Mouse (Mus musculus) CH12.LX (cell line): Measurements from ENCODE around the gene Tkfc. TPM values are rescaled to one million over a fixed set of nuclear protein-coding genes. Genes with fewer than 3 reads are reported as not detected.

Experiments
- DNase-seq: peaks from one replicate; pipeline ENCODE4 v3.0.0-alpha.2; 2013; ENCODE audit errors: extremely low read depth
- H3K27ac ChIP-seq: 2 replicates; pipeline ENCODE4 v1.5.1; 2012; ENCODE audit warnings: low read depth, mild to moderate bottlenecking, control low read depth, moderate library complexity; ENCODE audit not compliant: insufficient read depth
- H3K27me3 ChIP-seq: replicated peaks from 2 replicates; pipeline ENCODE3; 2012; ENCODE audit warnings: inconsistent platforms
- H3K36me3 ChIP-seq, 2 experiments: replicated peaks in 1 of 2; 2 replicates each; pipeline versions ENCODE3 to v1.6.1; 2012; ENCODE audit warnings: inconsistent platforms in 1 of 2, low read length in 1 of 2, mild to moderate bottlenecking in 1 of 2, mixed read lengths in 1 of 2, moderate library complexity in 1 of 2; ENCODE audit not compliant: control insufficient read depth in 1 of 2, insufficient read depth in 1 of 2
- H3K4me1 ChIP-seq, 2 experiments: 2 replicates each; pipeline ENCODE4 v1.6.1; 2012; ENCODE audit warnings: inconsistent platforms in 1 of 2, moderate library complexity in 1 of 2; ENCODE audit not compliant: insufficient read depth in 2 of 2, control insufficient read depth in 1 of 2
- H3K4me2 ChIP-seq: 2 replicates; pipeline ENCODE4 v1.6.1; 2012; ENCODE audit warnings: low read depth, mild to moderate bottlenecking, control low read depth; ENCODE audit not compliant: poor library complexity, insufficient read depth, severe bottlenecking
- H3K4me3 ChIP-seq, 3 experiments: fragments of 150-350 bp in 1 of 3; sonication (generic) in 1 of 3; replicated peaks in 1 of 3; 2 replicates each; pipeline versions ENCODE3 to v1.5.1; 2011 to 2012; ENCODE audit warnings: low read depth in 2 of 3, low read length in 2 of 3, mild to moderate bottlenecking in 2 of 3, moderate library complexity in 2 of 3, control low read depth in 1 of 3, improper control_type of control experiment in 1 of 3, inconsistent platforms in 1 of 3, mixed read lengths in 1 of 3; ENCODE audit not compliant: poor library complexity in 1 of 3
- H3K79me2 ChIP-seq: replicated peaks from 2 replicates; pipeline ENCODE4 v1.6.1; 2012; ENCODE audit warnings: mild to moderate bottlenecking, moderate library complexity; ENCODE audit not compliant: control insufficient read depth, poor library complexity, insufficient read depth, severe bottlenecking; ENCODE audit errors: extremely low read depth
- H3K9ac ChIP-seq: 2 replicates; pipeline ENCODE4 v1.6.1; 2012; ENCODE audit warnings: low read depth, mild to moderate bottlenecking, control low read depth, moderate library complexity; ENCODE audit not compliant: insufficient read depth
- H3K9me3 ChIP-seq: replicated peaks from 2 replicates; pipeline ENCODE3; 2012; ENCODE audit warnings: low read length, inconsistent platforms, mixed read lengths
- BHLHE40 ChIP-seq: IDR thresholded peaks from 2 replicates; pipeline ENCODE4 v1.6.1; 2011; ENCODE audit warnings: mild to moderate bottlenecking, low read depth, low read length, improper control_type of control experiment
- CHD2 ChIP-seq: IDR thresholded peaks from 2 replicates; pipeline ENCODE4 v1.6.1; 2011; ENCODE audit warnings: low read length, improper control_type of control experiment
- CTCF ChIP-seq, 2 experiments: IDR thresholded peaks in 1 of 2; conservative IDR thresholded peaks in 1 of 2; 2 replicates each; pipeline ENCODE4 v1.5.1; 2011 to 2012; ENCODE audit warnings: low read depth in 2 of 2, low read length in 2 of 2, improper control_type of control experiment in 1 of 2, inconsistent platforms in 1 of 2, mild to moderate bottlenecking in 1 of 2, moderate library complexity in 1 of 2
- EP300 ChIP-seq: IDR thresholded peaks from 2 replicates; pipeline ENCODE4 v1.6.1; 2011; ENCODE audit warnings: low read length, improper control_type of control experiment
- HCFC1 ChIP-seq: IDR thresholded peaks from 2 replicates; pipeline ENCODE4 v1.6.1; 2012; ENCODE audit warnings: low read depth, mild to moderate bottlenecking, inconsistent platforms, low read length, improper control_type of control experiment
- IRF4 ChIP-seq: IDR thresholded peaks from 2 replicates; pipeline ENCODE4 v1.6.1; 2014; ENCODE audit warnings: low read depth, mild to moderate bottlenecking, inconsistent platforms, low read length, improper control_type of control experiment
- JUN ChIP-seq: IDR thresholded peaks from 2 replicates; pipeline ENCODE4 v1.6.1; 2011; ENCODE audit warnings: low read depth, mild to moderate bottlenecking, low read length, improper control_type of control experiment, moderate library complexity; ENCODE audit not compliant: insufficient read depth
- JUND ChIP-seq: conservative IDR thresholded peaks from 2 replicates; pipeline ENCODE4 v1.6.1; 2011; ENCODE audit warnings: low read depth, low read length, improper control_type of control experiment
- MAFK ChIP-seq: IDR thresholded peaks from 2 replicates; pipeline ENCODE4 v1.6.1; 2011; ENCODE audit warnings: low read length, improper control_type of control experiment; ENCODE audit not compliant: insufficient replicate concordance
- MEF2A ChIP-seq: IDR thresholded peaks from 2 replicates; pipeline ENCODE4 v1.6.1; 2014; ENCODE audit warnings: low read depth, mild to moderate bottlenecking, inconsistent platforms, low read length, improper control_type of control experiment, borderline replicate concordance
- MXI1 ChIP-seq: IDR thresholded peaks from 2 replicates; pipeline ENCODE4 v1.6.1; 2011; ENCODE audit warnings: mild to moderate bottlenecking, low read depth, low read length, improper control_type of control experiment
- MYC ChIP-seq: IDR thresholded peaks from 2 replicates; pipeline ENCODE4 v1.6.1; 2011; ENCODE audit warnings: low read depth, mild to moderate bottlenecking, improper control_type of control experiment, low read length
- NELFE ChIP-seq: IDR thresholded peaks from 2 replicates; pipeline ENCODE4 v1.6.1; 2011; ENCODE audit warnings: low read depth, low read length, improper control_type of control experiment
- NRF1 ChIP-seq: IDR thresholded peaks from 2 replicates; pipeline ENCODE4 v1.6.1; 2014; ENCODE audit warnings: low read depth, mild to moderate bottlenecking, inconsistent platforms, low read length, improper control_type of control experiment, moderate library complexity
- PAX5 ChIP-seq: IDR thresholded peaks from 2 replicates; pipeline ENCODE4 v1.6.1; 2012; ENCODE audit warnings: low read length, inconsistent platforms, mixed read lengths
- POLR2A ChIP-seq: IDR thresholded peaks from 2 replicates; pipeline ENCODE4 v1.6.1; 2011; ENCODE audit warnings: low read depth, mild to moderate bottlenecking, improper control_type of control experiment, low read length
- POLR2AphosphoS2 ChIP-seq: IDR thresholded peaks from 2 replicates; pipeline ENCODE4 v1.6.1; 2011; ENCODE audit warnings: low read depth, low read length, improper control_type of control experiment
- RAD21 ChIP-seq: IDR thresholded peaks from 2 replicates; pipeline ENCODE4 v1.6.1; 2011; ENCODE audit warnings: low read depth, mild to moderate bottlenecking, low read length, improper control_type of control experiment, moderate library complexity
- SIN3A ChIP-seq: IDR thresholded peaks from 2 replicates; pipeline ENCODE4 v1.6.1; 2012; ENCODE audit warnings: low read length, improper control_type of control experiment, inconsistent platforms
- SMC3 ChIP-seq: IDR thresholded peaks from 2 replicates; pipeline ENCODE4 v1.6.1; 2011; ENCODE audit warnings: low read depth, low read length, improper control_type of control experiment
- TBP ChIP-seq: conservative IDR thresholded peaks from 2 replicates; pipeline ENCODE4 v1.6.1; 2011; ENCODE audit warnings: low read depth, low read length, improper control_type of control experiment
- TCF12 ChIP-seq: IDR thresholded peaks from 2 replicates; pipeline ENCODE4 v1.6.1; 2014; ENCODE audit warnings: low read depth, mild to moderate bottlenecking, inconsistent platforms, low read length, improper control_type of control experiment
- UBTF ChIP-seq: IDR thresholded peaks from 2 replicates; pipeline ENCODE4 v1.6.1; 2012; ENCODE audit warnings: low read depth, mild to moderate bottlenecking, inconsistent platforms, low read length, improper control_type of control experiment, moderate library complexity
- USF1 ChIP-seq: IDR thresholded peaks from 2 replicates; pipeline ENCODE4 v1.6.1; 2014; ENCODE audit warnings: low read depth, mild to moderate bottlenecking, inconsistent platforms, low read length, improper control_type of control experiment
- USF2 ChIP-seq: conservative IDR thresholded peaks from 2 replicates; pipeline ENCODE4 v1.6.1; 2011; ENCODE audit warnings: low read depth, low read length, improper control_type of control experiment
- ZC3H11A ChIP-seq: IDR thresholded peaks from 2 replicates; pipeline ENCODE4 v1.6.1; 2012; ENCODE audit warnings: low read depth, mild to moderate bottlenecking, inconsistent platforms, low read length, improper control_type of control experiment
- ZKSCAN1 ChIP-seq: IDR thresholded peaks from 2 replicates; pipeline ENCODE4 v1.6.1; 2012; ENCODE audit warnings: low read depth, inconsistent platforms, low read length, improper control_type of control experiment, borderline replicate concordance
- ZMIZ1 ChIP-seq: IDR thresholded peaks from 2 replicates; pipeline ENCODE4 v1.6.1; 2012; ENCODE audit warnings: low read depth, mild to moderate bottlenecking, inconsistent platforms, low read length, improper control_type of control experiment
- ZNF384 ChIP-seq: IDR thresholded peaks from 2 replicates; pipeline ENCODE4 v1.6.1; 2012; ENCODE audit warnings: low read depth, low read length, improper control_type of control experiment, inconsistent platforms
- dilution Hi-C: fragments of 300-500 bp; cut with MboI; formaldehyde crosslinking; loops from 2 replicates; pipeline ENCODE4 v1.14.3; 2020; ENCODE audit warnings: low sequenced_read_pairs; ENCODE audit not compliant: extremely low pct_unique_long_range_greater_than_20kb, extremely low pct_ligation_motif_present
- in situ Hi-C: fragments of 300-500 bp; cut with MboI; formaldehyde crosslinking; loops from 3 replicates; pipeline ENCODE4 v1.14.3; 2019; ENCODE audit warnings: low sequenced_read_pairs, low pct_ligation_motif_present, low pct_unique_long_range_greater_than_20kb, mixed read lengths
- polyA plus RNA-seq: library from polyadenylated mRNA; unstranded; fragments of >175 nt; gene quantifications from 2 replicates; pipeline ENCODE4 v1.2.1, GENCODE M21; 2012; ENCODE audit warnings: low read depth; ENCODE audit not compliant: insufficient read length
- total RNA-seq, 2 experiments: library from RNA; depleted of rRNA; stranded (reverse); fragments of 300-350 nt in 1 of 2; fragments of >200 nt in 1 of 2; gene quantifications; 2 replicates each; pipeline ENCODE4 v1.2.3; 2012 to 2014

Tkfc gene
- total and polyA plus RNA-seq, 3 experiments, result 2.4 to 15.0 (median 11.0) TPM

- H3K9me3 ChIP-seq, result no peaks in the 10 kb centered on the region
- H3K4me1 ChIP-seq, result peaks cover 13 to 70% of the 10 kb centered on the region in 2 experiments
- H3K27ac ChIP-seq, result peak overlapping the region; percentile 73
- TF ChIP-seq CTCF (conservative IDR thresholded peaks at IDR 0.05 in 1 of 2, IDR thresholded peaks at IDR 0.05 in 1 of 2; ENCODE audit: low read depth in 2 of 2, low read length in 2 of 2) (peak in 1 of 2 experiments; percentile 10; a peak in 1 of 4 replicates), POLR2AphosphoS2 (0 out of 2 replicates have a peak, but pooled peaks have one; percentile 28), SMC3 (no peak), NELFE (no peak), USF1 (no peak), ZMIZ1 (no peak), JUN (no peak), POLR2A (0 out of 2 replicates have a peak, but pooled peaks have one; percentile 16), TCF12 (no peak), ZC3H11A (no peak), HCFC1 (no peak), MYC (no peak), SIN3A (peak; percentile 45; the same call in 1 of the 2 replicates), BHLHE40 (no peak), EP300 (no peak), MXI1 (no peak; the same call in 1 of the 2 replicates), NRF1 (no peak), TBP (0 out of 2 replicates have a peak, but pooled peaks have one; percentile 35), MAFK (no peak)
- H3K4me2 ChIP-seq, result peak overlapping the region; percentile 85
- peaks cover 33% of the 10 kb centered on the region for H3K79me2 ChIP-seq
- no peak for DNase-seq
- H3K27me3 ChIP-seq, result no peaks in the 10 kb centered on the region
- dilution Hi-C loops (no loop called here), in situ Hi-C loops (loop anchor here (5.0 kb wide), 1 partner anchor 42 kb away; no protein-coding TSS in a partner anchor)
- H3K4me3 ChIP-seq, result peak overlapping the region in 2 of 3 experiments; percentile 10 to 98
- peaks cover 23 to 42% of the 10 kb centered on the region in 2 experiments for H3K36me3 ChIP-seq
- H3K9ac ChIP-seq, result peak overlapping the region; percentile 86
Measured at GRCm38 (mm10) chr19:10603660-10604523, 1.6 kb downstream of the Tkfc start.

GRCm38 (mm10) chr19:10602787-10603186, 2.7 kb downstream of the Tkfc start:
- H3K9me3 ChIP-seq, result no peaks in the 10 kb centered on the region
- in situ Hi-C loops (loop anchor here (5.0 kb wide), 1 partner anchor 40 kb away; no protein-coding TSS in a partner anchor), dilution Hi-C loops (no loop called here)
- H3K79me2 ChIP-seq, result peaks cover 22% of the 10 kb centered on the region
- no peaks in the 10 kb centered on the region for H3K27me3 ChIP-seq
- H3K4me3 ChIP-seq, result peak overlapping the region in 2 of 3 experiments; percentile 22 to 40
- peak overlapping the region; percentile 48 for H3K4me2 ChIP-seq
- peak; percentile 92 for DNase-seq
- peaks cover 17 to 42% of the 10 kb centered on the region in 2 experiments for H3K36me3 ChIP-seq
- H3K27ac ChIP-seq, result peak overlapping the region; percentile 90
- peaks cover 13 to 65% of the 10 kb centered on the region in 2 experiments for H3K4me1 ChIP-seq
- H3K9ac ChIP-seq, result peak overlapping the region; percentile 59
- TF ChIP-seq MXI1 (no peak), MEF2A (0 out of 2 replicates have a peak, but pooled peaks have one; percentile 54), ZKSCAN1 (no peak), CHD2 (no peak), ZC3H11A (peak; percentile 10; the same call in 1 of the 2 replicates), ZNF384 (peak; percentile 81), EP300 (no peak), MAFK (no peak), IRF4 (peak; percentile 70), PAX5 (no peak), UBTF (no peak), TCF12 (peak; percentile 49; the same call in 1 of the 2 replicates), HCFC1 (peak; percentile 46; the same call in 1 of the 2 replicates), USF1 (no peak), JUND (no peak), CTCF (conservative IDR thresholded peaks at IDR 0.05 in 1 of 2, IDR thresholded peaks at IDR 0.05 in 1 of 2; ENCODE audit: low read depth in 2 of 2, low read length in 2 of 2) (peak; percentile 64 to 95), USF2 (no peak), SMC3 (peak; percentile 83), TBP (peak; percentile 70; the same call in 1 of the 2 replicates), NRF1 (no peak), RAD21 (peak; percentile 84)
